Mouse (Mus musculus): ENCODE data around the gene Tmem132a. TPM values are rescaled to one million over a fixed set of nuclear protein-coding genes. Genes with fewer than 3 reads are reported as not detected.

Tmem132a gene
- polyA plus RNA-seq, 1 experiment: 2.9 TPM

- Histone ChIP-seq H3K4me1 (no peaks in the 10 kb centered on the region), H3K4me3 (replicated peaks) (no peak overlapping the region), H3K9me3 (no peaks in the 10 kb centered on the region), H3K36me3 (replicated peaks; ENCODE audit: low read length) (no peaks in the 10 kb centered on the region), H3K27me3 (replicated peaks) (peaks cover 95% of the 10 kb centered on the region)
- TF ChIP-seq GATA1 (IDR thresholded peaks at IDR 0.05; ENCODE audit: borderline replicate concordance, low read length) (no peak), FLI1 (IDR thresholded peaks at IDR 0.05; ENCODE audit: low read length) (no peak)
Observed at GRCm38 (mm10) chr19:10860072-10860497, 9.7 kb downstream of the Tmem132a start.

GRCm38 (mm10) chr19:10856520-10856919, 13.2 kb downstream of the Tmem132a start:
- Histone ChIP-seq H3K27me3 (replicated peaks) (peaks cover 97% of the 10 kb centered on the region), H3K9me3 (no peaks in the 10 kb centered on the region), H3K4me1 (no peaks in the 10 kb centered on the region), H3K4me3 (replicated peaks) (no peak overlapping the region), H3K36me3 (replicated peaks; ENCODE audit: low read length) (no peaks in the 10 kb centered on the region)
- TF ChIP-seq FLI1 (IDR thresholded peaks at IDR 0.05; ENCODE audit: low read length) (no peak), GATA1 (IDR thresholded peaks at IDR 0.05; ENCODE audit: borderline replicate concordance, low read length) (no peak)

- TF ChIP-seq FLI1 (IDR thresholded peaks at IDR 0.05; ENCODE audit: low read length) (no peak), GATA1 (IDR thresholded peaks at IDR 0.05; ENCODE audit: borderline replicate concordance, low read length) (no peak)
- Histone ChIP-seq H3K4me3 (replicated peaks) (no peak overlapping the region), H3K36me3 (replicated peaks; ENCODE audit: low read length) (no peaks in the 10 kb centered on the region), H3K4me1 (no peaks in the 10 kb centered on the region), H3K9me3 (no peaks in the 10 kb centered on the region), H3K27me3 (replicated peaks) (peaks cover 98% of the 10 kb centered on the region)
Observed at GRCm38 (mm10) chr19:10855422-10855821, 14.3 kb downstream of the Tmem132a start.

- Histone ChIP-seq H3K4me3 (replicated peaks) (peak overlapping the region; percentile 59), H3K9me3 (no peaks in the 10 kb centered on the region; the same call in 1 of the 2 replicates), H3K4me1 (peaks cover 8% of the 10 kb centered on the region), H3K36me3 (replicated peaks; ENCODE audit: low read length) (no peaks in the 10 kb centered on the region), H3K27me3 (replicated peaks) (peaks cover 91% of the 10 kb centered on the region)
- TF ChIP-seq FLI1 (IDR thresholded peaks at IDR 0.05; ENCODE audit: low read length): no peak
Observed at GRCm38 (mm10) chr19:10847311-10848087, 22.2 kb downstream of the Tmem132a start.

GRCm38 (mm10) chr19:10846150-10846549, 23.6 kb downstream of the Tmem132a start:
- H3K27me3 ChIP-seq (replicated peaks): peaks cover 91% of the 10 kb centered on the region
- peak overlapping the region; percentile 6 for H3K4me3 ChIP-seq (replicated peaks)
- TF ChIP-seq FLI1 (IDR thresholded peaks at IDR 0.05; ENCODE audit: low read length) (no peak), GATA1 (IDR thresholded peaks at IDR 0.05; ENCODE audit: borderline replicate concordance, low read length) (no peak)
- peaks cover 20% of the 10 kb centered on the region for H3K4me1 ChIP-seq
- no peaks in the 10 kb centered on the region for H3K36me3 ChIP-seq (replicated peaks; ENCODE audit: low read length)
- no peaks in the 10 kb centered on the region; the same call in 1 of the 2 replicates for H3K9me3 ChIP-seq

GRCm38 (mm10) chr19:10845454-10845853, 24.3 kb downstream of the Tmem132a start:
- Histone ChIP-seq H3K36me3 (replicated peaks; ENCODE audit: low read length) (no peaks in the 10 kb centered on the region), H3K27me3 (replicated peaks) (peaks cover 88% of the 10 kb centered on the region), H3K9me3 (no peaks in the 10 kb centered on the region; the same call in 1 of the 2 replicates), H3K4me3 (replicated peaks) (no peak overlapping the region), H3K4me1 (peaks cover 20% of the 10 kb centered on the region)
- TF ChIP-seq FLI1 (IDR thresholded peaks at IDR 0.05; ENCODE audit: low read length): no peak
- TF ChIP-seq GATA1 (IDR thresholded peaks at IDR 0.05; ENCODE audit: borderline replicate concordance, low read length): no peak

GRCm38 (mm10) chr19:10844206-10844605, 25.5 kb downstream of the Tmem132a start:
- peak overlapping the region; percentile 85 for H3K4me3 ChIP-seq (replicated peaks)

GRCm38 (mm10) chr19:10842914-10843313, 26.8 kb downstream of the Tmem132a start:
- peaks cover 20% of the 10 kb centered on the region for H3K4me1 ChIP-seq
- no peaks in the 10 kb centered on the region; the same call in 1 of the 2 replicates for H3K9me3 ChIP-seq
- TF ChIP-seq FLI1 (IDR thresholded peaks at IDR 0.05; ENCODE audit: low read length) (no peak), GATA1 (IDR thresholded peaks at IDR 0.05; ENCODE audit: borderline replicate concordance, low read length) (no peak)
- H3K36me3 ChIP-seq (replicated peaks; ENCODE audit: low read length): no peaks in the 10 kb centered on the region
- H3K4me3 ChIP-seq (replicated peaks): peak overlapping the region; percentile 90
- peaks cover 89% of the 10 kb centered on the region for H3K27me3 ChIP-seq (replicated peaks)

More at GRCm38 (mm10) chr19:10844206-10844605, 25.5 kb downstream of the Tmem132a start:
- Histone ChIP-seq H3K4me1 (peaks cover 20% of the 10 kb centered on the region), H3K27me3 (replicated peaks) (peaks cover 90% of the 10 kb centered on the region), H3K36me3 (replicated peaks; ENCODE audit: low read length) (no peaks in the 10 kb centered on the region), H3K9me3 (no peaks in the 10 kb centered on the region; the same call in 1 of the 2 replicates)
- TF ChIP-seq FLI1 (IDR thresholded peaks at IDR 0.05; ENCODE audit: low read length) (no peak), GATA1 (IDR thresholded peaks at IDR 0.05; ENCODE audit: borderline replicate concordance, low read length) (no peak)

GRCm38 (mm10) chr19:10841721-10842626, 27.8 kb downstream of the Tmem132a start:
- Histone ChIP-seq H3K27me3 (replicated peaks) (peaks cover 88% of the 10 kb centered on the region), H3K4me3 (replicated peaks) (peak overlapping the region; percentile 90), H3K36me3 (replicated peaks; ENCODE audit: low read length) (no peaks in the 10 kb centered on the region), H3K4me1 (peaks cover 20% of the 10 kb centered on the region), H3K9me3 (no peaks in the 10 kb centered on the region; the same call in 1 of the 2 replicates)
- TF ChIP-seq GATA1 (IDR thresholded peaks at IDR 0.05; ENCODE audit: borderline replicate concordance, low read length) (no peak), FLI1 (IDR thresholded peaks at IDR 0.05; ENCODE audit: low read length) (0 out of 2 replicates have a peak, but pooled peaks have one; percentile 8)

All from megakaryocyte, embryonic 14.5 days (primary cell).